Mouse (Mus musculus) megakaryocyte, embryonic 14.5 days (primary cell): ENCODE data around the gene Unc45b. TPM values are rescaled to one million over a fixed set of nuclear protein-coding genes. Genes with fewer than 3 reads are reported as not detected.
"Not testable (repeated sequence)": the region's sequence is repeated elsewhere in the genome, so short reads cannot be mapped to it uniquely, and the experiment has no call there.

Experiments used
- H3K27me3 ChIP-seq: replicated peaks from 2 replicates; pipeline ENCODE3; 2012; ENCODE audit warnings: inconsistent platforms
- H3K36me3 ChIP-seq: replicated peaks from 2 replicates; pipeline ENCODE3; 2012; ENCODE audit warnings: low read length, inconsistent platforms, mixed read lengths
- H3K4me1 ChIP-seq: 2 replicates; pipeline ENCODE4 v1.6.1; 2012; ENCODE audit warnings: inconsistent platforms
- H3K4me3 ChIP-seq: replicated peaks from 2 replicates; pipeline ENCODE3; 2012; ENCODE audit warnings: moderate library complexity, mild to moderate bottlenecking, inconsistent platforms
- H3K9me3 ChIP-seq: 2 replicates; pipeline ENCODE4 v1.6.1; 2012; ENCODE audit warnings: inconsistent platforms
- FLI1 ChIP-seq: IDR thresholded peaks from 2 replicates; pipeline ENCODE4 v1.6.1; 2012; ENCODE audit warnings: low read length, inconsistent platforms, mixed read lengths
- GATA1 ChIP-seq: IDR thresholded peaks from 3 replicates; pipeline ENCODE4 v1.6.1; 2012; ENCODE audit warnings: mixed read lengths, low read length, inconsistent platforms, borderline replicate concordance
- polyA plus RNA-seq: library from polyadenylated mRNA; stranded (reverse); fragments of >175 nt; gene quantifications from 2 replicates; pipeline ENCODE4 v1.2.3, GENCODE M21; 2012; ENCODE audit warnings: low replicate concordance; ENCODE audit not compliant: insufficient read depth

Gene Unc45b
- polyA plus RNA-seq, 1 experiment, result not detected

- Histone ChIP-seq H3K27me3 (peaks cover 63% of the 10 kb centered on the region), H3K9me3 (0 out of 2 replicates have a peak, but pooled peaks cover 3% of the 10 kb centered on the region), H3K4me1 (peaks cover 13% of the 10 kb centered on the region), H3K4me3 (no peak overlapping the region), H3K36me3 (no peaks in the 10 kb centered on the region)
- no peak for TF ChIP-seq GATA1
- no peak for TF ChIP-seq FLI1
These were observed 46.6 kb downstream of the Unc45b start for GRCm38 (mm10) chr11:82956925-82957324.

DNA sequence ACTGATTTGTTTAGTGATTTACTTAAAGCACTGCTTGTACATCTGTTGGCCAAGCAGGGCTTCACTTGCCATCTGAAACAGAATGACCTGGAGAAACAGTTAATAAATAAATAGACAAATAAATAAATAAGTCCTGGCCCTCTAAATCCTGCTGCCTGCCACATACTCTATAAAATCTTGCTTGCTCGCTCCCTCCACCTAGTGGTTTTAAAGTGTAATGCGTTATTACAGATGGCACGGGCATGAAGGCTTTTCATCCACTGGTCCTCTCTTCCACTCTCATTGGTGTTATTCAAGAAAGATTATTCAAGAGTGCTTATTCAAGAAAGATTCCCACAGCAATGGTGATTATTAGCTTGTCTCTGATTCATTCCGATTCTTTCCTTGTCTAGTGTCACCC lies 49.3 kb downstream of the Unc45b start:
- peaks cover 44% of the 10 kb centered on the region for H3K27me3 ChIP-seq
- 0 out of 2 replicates have a peak, but pooled peaks cover 4% of the 10 kb centered on the region for H3K4me1 ChIP-seq
- TF ChIP-seq FLI1 (no peak), GATA1 (no peak)
- no peak overlapping the region for H3K4me3 ChIP-seq
- H3K36me3 ChIP-seq, result no peaks in the 10 kb centered on the region
- 0 out of 2 replicates have a peak, but pooled peaks cover 3% of the 10 kb centered on the region for H3K9me3 ChIP-seq

- TF ChIP-seq FLI1, result no peak
- no peak for TF ChIP-seq GATA1
- Histone ChIP-seq H3K4me1 (0 out of 2 replicates have a peak, but pooled peaks cover 4% of the 10 kb centered on the region), H3K36me3 (no peaks in the 10 kb centered on the region), H3K4me3 (no peak overlapping the region), H3K27me3 (peaks cover 33% of the 10 kb centered on the region), H3K9me3 (0 out of 2 replicates have a peak, but pooled peaks cover 3% of the 10 kb centered on the region)
These were observed 51.4 kb downstream of the Unc45b start for GRCm38 (mm10) chr11:82961743-82962142.

- TF ChIP-seq FLI1, result no peak
- no peak for TF ChIP-seq GATA1
- H3K27me3 ChIP-seq, result peaks cover 31% of the 10 kb centered on the region
- H3K4me1 ChIP-seq, result 0 out of 2 replicates have a peak, but pooled peaks cover 4% of the 10 kb centered on the region
- no peaks in the 10 kb centered on the region for H3K36me3 ChIP-seq
- no peak overlapping the region for H3K4me3 ChIP-seq
- H3K9me3 ChIP-seq, result 0 out of 2 replicates have a peak, but pooled peaks cover 3% of the 10 kb centered on the region
These were observed 51.9 kb downstream of the Unc45b start for GRCm38 (mm10) chr11:82962215-82962614.

GRCm38 (mm10) chr11:82970712-82971589 lies 60.6 kb downstream of the Unc45b start:
- no peak for TF ChIP-seq GATA1
- TF ChIP-seq FLI1, result no peak
- H3K9me3 ChIP-seq, result no peaks in the 10 kb centered on the region
- no peaks in the 10 kb centered on the region for H3K36me3 ChIP-seq
- H3K4me3 ChIP-seq, result no peak overlapping the region
- H3K4me1 ChIP-seq, result peaks cover 19% of the 10 kb centered on the region
- H3K27me3 ChIP-seq, result peaks cover 6% of the 10 kb centered on the region

DNA sequence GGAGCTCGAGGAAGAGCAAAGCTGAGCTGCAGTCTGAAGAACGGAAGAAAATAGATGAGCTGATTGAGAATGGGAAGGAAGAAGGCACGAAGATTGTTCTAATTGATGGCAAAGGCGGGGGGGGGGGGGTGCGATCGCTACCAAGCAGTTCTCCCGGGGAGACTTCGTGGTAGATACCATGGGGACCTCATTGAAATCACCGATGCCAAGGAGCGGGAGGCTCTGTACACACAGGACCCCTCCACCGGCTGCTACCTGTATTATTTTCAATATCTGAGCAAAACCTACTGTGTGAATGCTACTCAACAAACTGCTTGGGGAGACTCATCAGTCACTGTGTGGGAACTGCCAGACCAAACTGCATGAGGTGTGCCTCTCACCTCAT lies 61.2 kb downstream of the Unc45b start:
- no peak overlapping the region for H3K4me3 ChIP-seq
- TF ChIP-seq FLI1 (no peak), GATA1 (no peak)
- H3K36me3 ChIP-seq, result no peaks in the 10 kb centered on the region
- peaks cover 6% of the 10 kb centered on the region for H3K27me3 ChIP-seq
- no peaks in the 10 kb centered on the region for H3K9me3 ChIP-seq
- H3K4me1 ChIP-seq, result peaks cover 23% of the 10 kb centered on the region

DNA sequence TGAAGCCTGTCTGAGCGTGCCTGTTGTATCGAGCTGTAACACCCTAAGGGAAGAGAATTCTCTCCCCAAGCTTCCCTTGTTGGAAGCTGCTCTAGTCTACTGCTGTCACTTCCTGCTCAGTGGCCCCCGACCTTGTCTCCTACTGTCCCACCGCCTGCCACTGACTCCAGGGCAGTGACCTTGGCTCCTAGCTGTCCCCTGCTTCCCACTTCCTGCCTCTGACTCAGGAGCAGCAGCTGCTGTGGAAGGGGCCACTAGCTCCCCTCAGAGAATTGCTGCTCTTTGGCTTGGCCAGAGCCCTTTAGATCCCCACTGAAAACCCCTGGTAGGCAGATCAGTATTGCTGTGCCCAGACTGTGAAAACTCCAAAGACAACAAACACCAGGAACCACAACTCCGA lies 63.6 kb downstream of the Unc45b start:
- Histone ChIP-seq H3K9me3 (no peaks in the 10 kb centered on the region), H3K4me3 (peak overlapping the region; percentile 76), H3K4me1 (peaks cover 36% of the 10 kb centered on the region), H3K36me3 (no peaks in the 10 kb centered on the region), H3K27me3 (peaks cover 2% of the 10 kb centered on the region)
- no peak for TF ChIP-seq FLI1
- TF ChIP-seq GATA1, result no peak

GRCm38 (mm10) chr11:82982409-82982808 lies 72.1 kb downstream of the Unc45b start:
- not testable (repeated sequence) for H3K9me3 ChIP-seq, H3K4me3 ChIP-seq, H3K27me3 ChIP-seq, H3K4me1 ChIP-seq
- H3K36me3 ChIP-seq, result peaks cover 43% of the 10 kb centered on the region

GRCm38 (mm10) chr11:82983193-82983592 lies 72.8 kb downstream of the Unc45b start:
- TF ChIP-seq FLI1 (no peak), GATA1 (no peak)
- no peaks in the 10 kb centered on the region for H3K4me1 ChIP-seq
- no peaks in the 10 kb centered on the region for H3K27me3 ChIP-seq
- peaks cover 5% of the 10 kb centered on the region for H3K9me3 ChIP-seq
- H3K36me3 ChIP-seq, result peaks cover 46% of the 10 kb centered on the region
- no peak overlapping the region for H3K4me3 ChIP-seq

GRCm38 (mm10) chr11:82987621-82988020 lies 77.3 kb downstream of the Unc45b start:
- no peaks in the 10 kb centered on the region for H3K27me3 ChIP-seq
- peaks cover 5% of the 10 kb centered on the region for H3K9me3 ChIP-seq
- peaks cover 26% of the 10 kb centered on the region for H3K4me1 ChIP-seq
- H3K4me3 ChIP-seq, result no peak overlapping the region
- H3K36me3 ChIP-seq, result peaks cover 28% of the 10 kb centered on the region
- TF ChIP-seq FLI1 (no peak), GATA1 (no peak)
